Mouse (Mus musculus) c-Kit-negative CD71-positive TER-119-positive erythroid progenitor cells, embryonic 14.5 days (primary cell): ENCODE results near the gene Hist1h2ah.
A peak's percentile ranks its signal among the peaks of the same experiment; 100 is the strongest.

Experiments
- DNase-seq: peaks from one replicate; pipeline ENCODE4 v3.0.0-alpha.2; 2013; ENCODE audit warnings: low read depth, low spot score

Gene Hist1h2ah

GRCm38 (mm10) chr13:22039951-22040463 is 4.6 kb upstream of the Hist1h2ah start:
- DNase-seq: no peak

- no peak for DNase-seq
Observed at GRCm38 (mm10) chr13:22039364-22039763, 4.0 kb upstream of the Hist1h2ah start.

GRCm38 (mm10) chr13:22037415-22037814 is 2.0 kb upstream of the Hist1h2ah start:
- DNase-seq: no peak

- DNase-seq: no peak
Observed at GRCm38 (mm10) chr13:22036986-22037385, 1.6 kb upstream of the Hist1h2ah start.

GRCm38 (mm10) chr13:22036149-22036956 is 985 bp upstream of the Hist1h2ah start:
- DNase-seq: peak; percentile 61

GRCm38 (mm10) chr13:22034443-22035266 is 713 bp downstream of the Hist1h2ah start:
- peak; percentile 55 for DNase-seq

- peak; percentile 36 for DNase-seq
Observed at GRCm38 (mm10) chr13:22033741-22034442, 1.5 kb downstream of the Hist1h2ah start.

- no peak for DNase-seq
Observed at GRCm38 (mm10) chr13:22030493-22030892, 4.9 kb downstream of the Hist1h2ah start.

GRCm38 (mm10) chr13:22029928-22030327 is 5.4 kb downstream of the Hist1h2ah start:
- DNase-seq: no peak

GRCm38 (mm10) chr13:22028673-22029460 is 6.5 kb downstream of the Hist1h2ah start:
- peak; percentile 88 for DNase-seq

GRCm38 (mm10) chr13:22026058-22027031 is 9.0 kb downstream of the Hist1h2ah start:
- peak; percentile 74 for DNase-seq

- peak; percentile 83 for DNase-seq
Observed at GRCm38 (mm10) chr13:22022241-22022640, 13.1 kb downstream of the Hist1h2ah start.

- DNase-seq: no peak
Observed at GRCm38 (mm10) chr13:22021581-22021980, 13.8 kb downstream of the Hist1h2ah start.

GRCm38 (mm10) chr13:22020901-22021339 is 14.4 kb downstream of the Hist1h2ah start:
- DNase-seq: no peak

- no peak for DNase-seq
Observed at GRCm38 (mm10) chr13:22019934-22020835, 15.2 kb downstream of the Hist1h2ah start.

- DNase-seq: peak; percentile 69
Observed at GRCm38 (mm10) chr13:22015479-22016450, 19.6 kb downstream of the Hist1h2ah start.

GRCm38 (mm10) chr13:22014411-22014845 is 20.9 kb downstream of the Hist1h2ah start:
- no peak for DNase-seq
